Mouse (Mus musculus) c-Kit-positive CD71-positive TER-119-negative erythroid progenitor cells, embryonic 14.5 days (primary cell): Measurements from ENCODE around the gene Dbnl.
A peak's percentile ranks its signal among the peaks of the same experiment; 100 is the strongest.

Experiments used
- DNase-seq: peaks from one replicate; pipeline ENCODE4 v3.0.0-alpha.2; 2013; ENCODE audit warnings: low read depth

Gene Dbnl

DNA sequence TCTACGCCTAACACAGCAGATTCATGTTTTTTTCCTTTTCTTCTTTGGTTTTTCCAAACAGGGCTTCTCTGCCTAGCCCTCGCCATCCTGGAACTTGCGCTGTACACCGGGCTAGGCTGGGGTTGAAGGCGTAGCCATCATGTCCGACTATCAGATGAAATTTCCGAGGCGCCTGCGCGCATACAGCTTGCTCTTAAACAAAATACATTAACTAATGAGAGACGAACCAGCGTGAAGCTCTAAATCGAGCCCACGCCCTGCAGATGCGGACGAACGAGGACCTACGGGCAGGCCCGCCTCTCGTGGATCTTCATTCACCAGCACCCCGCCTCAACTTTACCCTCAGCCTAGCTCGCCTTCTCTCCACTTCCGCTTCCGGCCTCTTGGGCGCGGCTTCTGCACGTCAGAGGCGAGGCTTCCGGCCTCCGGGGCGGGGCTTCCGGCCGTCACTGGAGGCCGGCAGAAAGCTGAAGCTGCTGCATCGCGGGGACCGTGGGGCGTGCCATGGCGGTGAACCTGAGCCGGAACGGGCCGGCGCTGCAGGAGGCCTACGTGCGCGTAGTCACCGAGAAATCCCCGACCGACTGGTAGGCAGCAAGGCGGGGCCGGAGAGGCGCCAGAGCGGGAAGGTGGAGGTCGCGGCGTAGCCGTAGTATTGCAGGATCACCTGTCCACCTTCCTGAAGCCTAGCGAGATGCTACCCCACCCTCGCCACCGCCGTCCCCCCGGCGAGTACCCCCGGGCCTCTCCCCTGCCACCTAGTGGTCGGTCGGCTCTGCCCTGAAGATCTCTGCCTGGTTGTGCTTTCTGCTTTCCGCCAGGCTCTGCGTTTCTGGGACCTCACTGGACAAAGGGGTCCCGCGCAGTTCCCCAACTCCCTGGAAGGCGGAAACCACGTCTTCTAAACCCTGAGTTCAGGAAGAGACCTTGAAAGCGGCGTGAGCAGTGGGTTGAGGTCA is at the start of gene Dbnl:
Dbnl (plus strand) TSS at position 433 of the 959 bp plus-strand sequence.
- DNase-seq: peak; percentile 94

DNA sequence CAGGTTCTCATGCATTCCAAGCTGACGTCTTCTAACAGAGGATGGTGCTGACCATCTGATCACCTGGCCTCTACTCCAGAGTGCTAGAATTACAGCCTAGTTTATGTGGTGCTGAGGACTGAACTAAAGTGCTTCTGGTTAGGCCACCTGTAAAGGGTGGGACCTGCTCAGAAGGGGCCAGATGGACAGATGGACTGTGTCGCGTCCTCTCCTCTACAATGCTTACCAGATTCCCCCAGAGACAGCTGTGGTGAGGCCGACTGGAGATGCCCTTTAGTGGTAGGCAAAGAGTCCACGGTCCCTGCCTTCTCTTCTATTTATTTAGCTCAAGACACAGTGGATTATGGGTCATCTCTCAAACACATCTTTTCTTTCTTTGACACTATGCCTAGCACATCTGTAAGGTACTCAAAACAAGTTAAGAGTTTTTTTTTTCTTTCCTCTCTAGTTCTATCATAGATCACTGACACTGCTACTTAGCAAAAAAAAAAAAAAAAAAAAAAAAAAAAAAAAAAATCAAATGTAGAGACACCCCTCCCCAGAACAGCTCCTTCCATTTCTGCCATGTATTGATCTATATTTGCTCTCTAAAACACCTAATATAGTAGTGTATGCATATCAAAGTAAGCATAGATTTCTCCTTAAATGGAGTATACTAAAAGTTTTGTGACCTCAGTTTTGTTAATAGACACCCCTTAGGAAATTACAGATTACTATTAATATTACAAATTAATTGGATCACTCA is 49.2 kb upstream of the Dbnl start:
- no peak for DNase-seq

DNA sequence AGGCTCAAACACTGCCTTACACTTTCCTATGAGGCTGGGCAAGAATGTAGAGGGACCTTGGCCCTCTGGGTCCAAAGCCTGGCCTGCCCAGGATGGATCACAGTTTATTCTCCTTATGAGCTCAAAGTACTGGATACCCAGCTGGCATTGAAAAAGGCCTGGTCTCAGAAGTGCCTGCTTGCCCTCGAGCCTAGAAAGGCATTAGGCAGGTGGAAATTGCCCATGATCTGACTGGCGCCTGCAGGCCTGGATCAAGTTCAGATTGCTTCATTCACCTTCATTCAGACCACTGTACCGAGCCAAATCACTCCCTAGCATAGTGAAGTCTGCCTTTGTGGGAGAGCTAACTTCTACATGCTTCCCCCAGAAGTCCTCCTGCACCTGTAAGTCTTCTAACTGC is 48.4 kb upstream of the Dbnl start:
- DNase-seq: no peak

DNA sequence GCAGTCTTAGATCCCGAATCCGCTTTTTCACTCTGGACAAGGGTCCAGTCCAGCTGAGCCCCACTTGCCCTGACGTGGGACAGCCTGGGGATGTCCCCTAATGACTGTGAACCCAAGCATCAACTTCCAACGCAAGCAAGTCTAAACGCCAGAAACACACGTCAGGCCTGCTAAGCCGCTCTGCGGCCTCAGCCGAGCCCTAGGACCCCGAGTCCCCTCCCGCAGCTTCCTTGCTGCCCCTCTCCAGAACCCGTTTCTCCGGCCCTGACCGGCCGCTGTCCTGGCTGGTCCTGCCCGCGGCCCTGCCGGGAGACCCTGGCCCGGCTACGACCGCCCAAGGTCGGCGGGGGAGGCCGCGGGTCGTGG is 47.7 kb upstream of the Dbnl start:
- DNase-seq: no peak

DNA sequence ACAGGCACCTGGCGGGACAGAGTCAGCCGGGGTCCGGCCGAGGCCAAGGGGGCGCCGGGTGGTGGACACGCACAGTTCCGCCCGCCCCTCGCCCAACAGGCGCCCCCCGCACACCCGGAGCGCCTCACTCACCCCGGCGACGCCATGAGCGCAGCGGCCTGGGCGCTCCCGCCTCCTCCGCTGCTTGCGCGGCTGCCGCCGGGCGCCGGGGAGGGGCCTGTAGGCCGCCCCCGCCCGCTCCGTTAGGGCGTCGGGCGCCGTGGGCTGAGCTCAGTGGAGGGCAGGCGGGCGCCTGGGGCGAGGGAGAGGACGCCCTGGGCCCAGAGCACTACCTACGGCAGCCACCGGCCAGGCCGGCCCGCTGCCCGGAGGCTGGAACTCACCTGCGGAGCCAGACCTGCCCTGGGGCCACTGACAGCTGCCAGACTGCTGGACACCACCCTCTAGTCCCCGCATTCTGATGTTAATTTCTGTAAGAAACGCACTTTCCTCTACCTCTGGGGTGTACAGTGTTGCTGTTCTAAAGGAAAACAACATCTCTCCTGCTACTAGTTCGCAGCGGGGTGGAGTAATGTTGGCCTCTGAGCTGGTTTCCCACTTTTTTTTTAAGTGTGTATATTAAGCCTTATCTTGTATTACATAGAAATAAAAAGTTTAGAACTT is 47.2 kb upstream of the Dbnl start:
- peak; percentile 63 for DNase-seq

DNA sequence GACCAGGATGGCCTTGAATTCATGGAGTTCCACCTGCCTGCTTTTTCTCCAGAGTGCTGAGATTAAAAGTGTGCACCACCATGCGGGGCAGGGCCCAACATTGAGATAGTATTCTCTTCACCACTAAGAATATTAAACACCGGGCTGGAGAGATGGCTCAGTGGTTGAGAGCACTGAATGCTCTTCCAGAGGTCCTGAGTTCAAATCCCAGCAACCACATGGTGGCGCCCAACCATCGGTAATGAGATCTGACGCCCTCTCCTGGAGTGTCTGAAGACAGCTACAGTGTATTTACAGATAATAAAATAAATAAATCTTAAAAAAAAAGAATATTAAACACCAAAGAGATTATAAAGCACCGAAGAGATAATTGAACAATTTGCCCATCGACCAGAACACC is 46.2 kb upstream of the Dbnl start:
- DNase-seq: no peak

DNA sequence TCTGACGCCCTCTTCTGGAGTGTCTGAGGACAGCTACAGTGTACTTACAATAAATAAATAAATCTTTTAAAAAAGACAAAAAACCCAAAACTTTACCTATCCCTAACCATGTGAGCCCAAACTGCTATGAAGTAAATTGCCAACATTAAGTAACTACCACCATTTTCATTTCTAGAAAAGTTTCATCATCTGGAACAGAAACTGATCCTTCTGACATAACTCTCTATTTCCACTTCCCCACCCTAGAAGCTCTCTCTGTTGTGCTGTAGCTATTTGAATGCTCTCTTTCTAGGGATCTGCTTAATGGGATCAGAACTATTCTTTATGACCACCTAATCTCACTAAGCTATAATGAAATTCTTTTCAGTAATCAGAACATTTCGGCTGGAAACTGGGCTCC is 43.3 kb upstream of the Dbnl start:
- no peak for DNase-seq

DNA sequence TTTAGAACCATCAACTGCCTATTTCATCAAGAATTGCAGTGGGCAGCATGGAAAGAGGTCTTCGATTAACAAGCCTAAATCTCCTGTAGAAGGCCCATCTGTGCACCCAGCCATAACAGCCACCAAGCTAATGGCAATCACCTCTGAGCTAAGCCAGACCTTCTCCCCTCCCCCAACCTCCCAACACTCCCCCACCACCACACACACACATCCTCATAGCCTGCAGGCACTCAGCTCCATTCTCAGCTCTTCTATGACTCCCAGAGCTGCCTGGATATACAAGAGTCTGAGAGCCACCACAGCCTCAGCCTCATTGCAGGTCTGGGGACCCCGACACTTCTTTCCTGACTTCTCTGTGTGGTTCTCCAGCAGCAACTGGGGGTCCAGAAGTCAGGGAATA is 34.5 kb upstream of the Dbnl start:
- DNase-seq: no peak

DNA sequence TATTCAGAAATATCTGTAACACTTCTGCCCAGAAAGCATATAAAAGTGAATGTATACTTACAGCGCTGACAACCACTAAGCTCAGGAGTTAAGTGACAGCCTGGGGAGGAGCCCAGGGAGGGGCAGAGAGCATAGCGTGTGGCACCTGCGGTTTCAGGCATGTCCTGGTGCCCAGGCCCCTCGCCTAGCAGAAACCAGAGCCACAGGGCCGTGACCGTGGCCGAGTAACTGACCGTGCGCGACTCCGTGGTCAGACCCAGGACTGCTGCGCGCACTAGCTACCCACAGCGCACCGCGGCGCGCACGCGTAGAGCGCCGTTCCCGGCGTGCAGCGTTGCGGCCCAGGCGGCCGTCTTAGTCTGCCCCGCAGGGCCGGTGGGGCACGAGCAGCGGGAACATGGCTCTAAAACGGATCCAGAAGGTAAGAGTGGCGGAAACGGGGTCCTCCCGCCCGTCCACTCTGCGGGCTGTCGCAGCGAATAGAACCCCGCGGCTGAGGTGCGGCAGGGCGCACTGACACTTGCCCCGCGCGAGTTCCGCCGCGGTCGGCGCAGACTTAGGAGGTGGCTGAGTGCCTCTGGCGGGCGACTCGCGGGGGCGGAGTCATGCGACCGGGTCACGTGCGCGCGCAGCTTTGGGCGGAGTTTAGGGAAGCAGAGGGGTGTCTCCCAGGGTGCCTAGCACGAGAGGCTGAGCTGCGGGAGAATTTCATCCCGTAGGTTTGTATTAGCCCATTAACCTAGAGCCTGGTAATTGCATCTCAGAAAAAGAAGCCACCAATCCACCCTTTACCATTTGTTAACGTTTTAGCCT is 26.3 kb upstream of the Dbnl start, which contains the start of gene Urgcp:
Urgcp (minus strand) TSS at position 557 of the 813 bp plus-strand sequence.
- peak; percentile 90 for DNase-seq

DNA sequence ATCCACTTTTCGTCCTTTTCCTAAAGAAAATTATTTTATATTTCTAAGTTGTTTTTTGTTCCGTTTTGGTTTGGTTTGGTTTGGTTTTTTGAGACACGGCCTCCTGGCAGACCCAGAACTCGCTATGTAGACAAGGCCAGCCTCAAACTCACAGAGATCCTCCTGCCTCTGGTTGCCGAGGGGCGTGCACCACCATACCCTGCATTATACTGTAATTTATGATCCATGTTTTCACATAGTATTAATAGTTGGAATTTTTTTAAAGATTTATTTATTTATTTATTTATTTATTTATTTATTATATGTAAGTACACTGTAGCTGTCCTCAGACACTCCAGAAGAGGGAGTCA is 25.7 kb upstream of the Dbnl start:
- no peak for DNase-seq

DNA sequence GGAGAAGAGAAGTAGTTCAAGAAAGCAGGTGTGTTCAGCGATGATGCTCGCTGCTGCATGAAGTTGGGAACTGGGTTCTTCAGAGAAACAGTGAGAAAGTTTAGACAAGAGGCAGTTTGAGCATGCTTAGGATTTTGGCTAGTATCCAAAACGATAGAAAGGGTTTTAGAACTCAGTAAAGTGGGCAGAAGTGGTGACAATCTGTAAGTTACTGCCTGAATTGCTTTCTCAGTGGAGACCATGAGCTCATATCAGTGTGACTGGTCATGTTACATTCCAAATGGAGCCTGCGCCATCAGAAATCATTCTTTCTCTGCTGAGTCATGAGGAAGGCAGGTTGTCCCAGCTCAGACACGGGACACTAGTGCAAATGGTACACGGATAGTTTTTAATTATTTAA is 22.3 kb upstream of the Dbnl start:
- no peak for DNase-seq

DNA sequence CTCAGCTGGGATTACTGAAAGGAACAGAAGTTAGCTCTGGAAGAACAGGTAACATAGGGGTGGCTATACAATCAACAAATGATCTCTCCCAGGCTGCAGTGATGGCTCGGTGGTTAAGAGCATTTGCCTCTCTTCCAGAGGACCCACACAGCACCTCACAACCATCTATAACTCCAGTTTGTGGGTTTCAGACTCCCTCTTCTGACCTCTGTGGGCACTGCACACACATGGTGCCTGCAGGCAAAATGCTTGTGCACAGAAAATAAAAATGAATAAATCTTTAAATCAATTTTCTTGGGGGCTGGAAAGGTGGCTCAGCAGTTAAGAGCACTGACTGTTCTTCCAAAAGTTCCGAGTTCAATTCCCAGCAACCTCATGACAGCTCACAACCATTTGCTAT is 9.8 kb upstream of the Dbnl start:
- DNase-seq: no peak

DNA sequence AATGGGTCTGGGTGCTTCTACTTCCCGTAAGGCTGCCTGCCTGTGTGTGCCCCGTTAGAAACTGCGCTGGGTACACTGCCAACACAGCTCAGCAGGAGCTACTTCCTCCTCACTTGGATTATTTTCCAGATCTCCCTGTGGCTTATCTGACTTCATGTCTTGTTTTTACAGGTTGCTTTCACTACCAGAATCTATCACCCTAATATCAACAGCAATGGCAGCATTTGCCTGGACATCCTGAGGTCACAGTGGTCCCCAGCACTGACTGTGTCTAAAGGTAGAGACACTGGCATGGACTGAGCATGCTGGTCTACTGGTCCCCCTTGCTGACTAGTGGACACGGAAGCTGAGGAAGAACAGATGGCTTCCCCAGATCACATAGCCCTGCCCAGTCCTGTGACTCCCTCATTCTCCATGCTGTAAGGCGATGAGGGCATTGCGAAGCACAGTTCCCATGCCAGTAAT is 8.2 kb upstream of the Dbnl start:
- DNase-seq: no peak

DNA sequence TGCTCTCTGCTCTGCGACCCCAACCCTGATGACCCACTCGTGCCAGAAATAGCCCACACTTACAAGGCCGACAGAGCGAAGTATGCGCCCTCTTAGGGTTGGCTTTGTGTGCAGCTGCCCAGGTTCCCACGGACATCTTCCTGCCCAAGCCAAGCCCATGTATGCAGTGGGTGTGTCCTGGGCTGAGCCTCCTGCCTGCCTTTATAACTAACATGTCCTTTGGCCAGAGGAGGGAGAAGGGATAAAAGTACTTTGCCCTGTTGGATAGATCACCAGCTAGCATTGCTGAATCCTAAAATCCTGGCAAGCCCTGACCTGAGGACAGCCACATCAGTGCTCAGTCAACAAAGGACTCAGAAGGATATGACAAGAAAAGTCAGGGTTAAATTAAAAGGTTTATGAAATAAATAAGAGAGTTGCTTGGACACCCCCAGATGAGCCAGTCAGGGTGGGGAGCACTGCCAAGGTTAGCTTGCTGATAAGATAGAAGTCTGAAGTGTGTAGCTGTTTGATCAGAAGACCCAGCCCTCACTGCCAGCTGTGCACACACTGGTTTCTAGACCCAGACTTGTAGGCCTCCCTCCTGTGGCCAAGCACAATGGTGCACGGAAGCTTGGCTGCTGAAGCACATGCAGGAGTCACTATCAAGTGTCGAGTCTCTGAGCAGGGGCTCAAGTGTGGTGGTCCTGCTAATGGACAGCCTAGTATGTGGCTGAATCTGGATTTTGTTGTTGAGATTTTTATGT is 5.9 kb upstream of the Dbnl start:
- DNase-seq: peak; percentile 58

DNA sequence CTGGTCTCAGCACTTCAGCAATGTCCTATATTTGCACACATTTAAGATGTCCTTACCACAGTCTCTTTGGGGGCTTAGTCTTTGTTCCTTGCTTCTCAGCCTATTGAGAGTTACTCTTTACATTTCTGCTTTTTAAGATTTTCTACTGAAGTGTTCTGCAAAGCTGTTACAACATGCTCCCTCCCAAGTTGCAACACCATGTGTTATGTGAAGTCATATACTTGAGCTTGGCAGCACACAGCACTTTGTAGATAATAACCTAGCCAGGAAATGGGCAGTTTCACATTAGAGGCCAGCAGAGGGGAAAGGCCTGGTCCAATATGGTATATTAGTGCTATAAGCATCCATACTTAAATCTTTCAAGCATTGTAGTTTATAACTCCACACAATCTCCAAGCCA is 2.6 kb upstream of the Dbnl start:
- no peak for DNase-seq

DNA sequence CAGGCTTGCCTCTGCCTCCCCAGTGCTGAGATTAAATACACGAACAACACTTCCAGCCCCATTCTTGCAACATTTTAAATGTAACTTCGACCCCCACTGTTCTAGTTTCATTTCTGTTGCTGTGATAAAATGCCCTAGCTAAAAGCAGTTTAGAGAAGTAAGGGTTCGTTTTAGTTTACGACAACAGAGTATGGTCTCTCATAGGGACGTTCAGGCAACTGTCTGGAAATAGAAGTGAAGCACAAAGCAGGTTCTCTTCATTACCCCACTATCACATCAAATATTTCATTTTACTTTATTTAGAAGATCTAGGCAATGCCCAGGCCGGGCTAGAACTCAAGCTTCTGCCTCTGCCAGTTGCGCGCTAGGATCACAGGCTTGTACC is 625 bp upstream of the Dbnl start:
- no peak for DNase-seq

DNA sequence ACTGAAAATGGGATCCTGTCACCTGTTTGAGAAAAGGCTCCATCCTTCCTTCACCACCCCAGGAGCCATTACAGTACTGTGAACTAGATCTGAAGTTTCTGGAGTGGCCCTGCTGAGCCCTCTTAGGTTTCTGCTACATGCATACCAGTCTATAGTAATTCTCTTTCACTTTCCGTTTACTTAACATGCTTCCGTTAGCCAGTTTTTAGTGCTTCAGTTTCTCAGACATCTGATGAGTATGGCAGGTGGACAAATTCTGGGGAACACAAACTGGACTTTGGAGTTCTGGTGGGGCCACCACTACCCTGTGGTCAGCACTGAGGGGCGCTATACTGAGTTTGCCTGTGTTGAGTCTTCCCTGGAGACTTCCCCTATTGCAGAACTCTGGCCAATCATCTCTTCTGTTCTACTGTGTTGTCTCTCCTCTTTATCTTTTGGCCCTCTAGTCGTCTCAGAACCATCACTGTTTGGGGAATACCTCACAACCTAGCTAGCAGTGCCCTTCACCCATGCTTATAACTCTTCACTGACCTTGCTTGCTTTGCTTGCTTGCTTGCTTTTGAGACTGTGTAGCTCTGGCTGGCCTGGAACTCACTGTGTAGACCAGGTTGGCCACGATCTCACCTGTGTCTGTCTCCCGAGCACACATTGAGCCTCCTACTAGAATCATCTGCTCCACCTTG is 924 bp downstream of the Dbnl start:
- DNase-seq: peak; percentile 43

DNA sequence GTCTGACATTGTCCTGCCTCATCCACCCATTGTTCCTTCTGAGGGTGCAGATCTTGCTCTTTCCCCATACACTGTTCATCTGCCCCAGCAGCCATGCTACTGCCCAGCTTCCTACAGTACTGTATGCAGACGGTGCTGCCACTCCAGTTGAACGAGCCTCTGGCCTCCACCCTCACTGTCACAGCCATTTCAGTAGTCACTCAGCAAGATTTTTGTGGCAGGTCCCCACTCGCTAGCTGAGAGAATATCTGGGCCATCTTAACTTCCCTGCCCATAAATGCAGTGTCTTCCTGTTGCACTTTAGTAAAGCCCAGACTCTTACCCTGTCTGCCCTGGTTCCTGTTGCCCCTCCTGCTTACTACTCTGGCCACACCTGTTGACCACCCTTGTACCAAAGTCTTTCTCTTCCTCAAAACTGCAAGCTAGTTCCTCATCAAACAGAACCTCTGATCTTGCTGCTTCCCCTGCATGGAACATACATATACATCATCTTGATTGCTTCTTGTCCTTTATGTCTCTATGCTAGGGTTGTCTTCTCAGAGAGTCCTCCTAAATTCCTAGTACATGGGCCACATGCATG is 1.6 kb downstream of the Dbnl start:
- no peak for DNase-seq

DNA sequence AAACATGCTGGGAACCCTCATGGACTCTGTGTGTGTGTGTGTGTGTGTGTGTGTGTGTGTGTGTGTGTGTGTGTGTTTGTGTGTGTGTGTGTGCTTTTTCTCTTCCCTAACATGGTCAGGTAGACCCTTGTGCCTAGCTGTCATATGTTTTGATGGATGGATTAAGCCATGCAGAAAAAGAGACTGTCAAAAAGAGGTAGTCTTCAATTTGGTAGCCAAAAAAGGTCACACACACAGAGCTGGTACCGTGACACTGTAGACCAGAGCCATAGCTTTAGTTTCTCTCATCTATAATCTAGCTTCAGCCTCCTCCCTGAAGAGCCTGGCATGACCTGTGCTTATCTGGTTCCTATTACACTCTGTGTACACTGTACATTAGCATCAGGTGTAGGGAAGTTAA is 2.1 kb downstream of the Dbnl start:
- no peak for DNase-seq

DNA sequence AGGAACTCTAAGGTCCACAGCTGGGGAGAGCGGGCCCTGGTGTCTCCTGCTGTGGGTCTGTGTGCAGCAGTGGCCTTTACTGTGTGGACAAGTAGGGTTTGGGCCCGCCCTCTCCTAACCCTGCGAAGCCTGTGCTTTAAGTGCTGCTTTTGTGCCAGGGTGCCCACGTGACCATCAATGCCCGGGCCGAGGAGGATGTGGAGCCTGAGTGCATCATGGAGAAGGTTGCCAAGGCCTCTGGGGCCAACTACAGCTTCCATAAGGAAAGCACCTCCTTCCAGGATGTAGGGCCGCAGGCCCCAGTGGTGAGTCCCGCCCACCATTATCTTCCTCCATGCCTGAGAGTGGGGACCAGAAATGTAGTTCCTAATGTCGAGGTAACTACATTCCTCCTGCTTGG is 7.0 kb downstream of the Dbnl start:
- DNase-seq: no peak
